Mouse (Mus musculus) c-Kit-positive CD71-negative TER-119-negative erythroid progenitor cells, embryonic 14.5 days (primary cell): ENCODE data around the gene Erbb4.

Source experiments
- DNase-seq: peaks from one replicate; pipeline ENCODE4 v3.0.0-alpha.2; 2013; ENCODE audit warnings: low read depth

Erbb4 gene

DNA sequence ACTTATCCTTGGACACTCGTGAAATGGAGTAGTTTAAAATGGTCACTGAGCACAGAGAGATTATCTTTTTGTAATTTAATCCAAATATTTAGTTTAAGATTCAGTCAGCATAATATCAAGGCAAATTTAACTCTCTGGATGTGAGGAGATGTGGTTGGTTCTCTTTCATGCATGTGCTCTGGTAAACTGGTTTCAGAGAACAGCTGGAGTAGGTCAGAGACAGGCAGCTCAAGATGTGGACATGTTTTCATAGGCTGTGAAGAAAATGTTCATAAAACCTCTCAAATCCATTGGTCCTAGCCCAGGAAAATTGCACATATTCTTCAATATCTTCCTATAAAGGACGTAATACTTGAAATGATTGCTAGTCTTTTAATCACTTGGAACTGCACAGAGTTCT lies 590.0 kb downstream of the Erbb4 start:
- no peak for DNase-seq

DNA sequence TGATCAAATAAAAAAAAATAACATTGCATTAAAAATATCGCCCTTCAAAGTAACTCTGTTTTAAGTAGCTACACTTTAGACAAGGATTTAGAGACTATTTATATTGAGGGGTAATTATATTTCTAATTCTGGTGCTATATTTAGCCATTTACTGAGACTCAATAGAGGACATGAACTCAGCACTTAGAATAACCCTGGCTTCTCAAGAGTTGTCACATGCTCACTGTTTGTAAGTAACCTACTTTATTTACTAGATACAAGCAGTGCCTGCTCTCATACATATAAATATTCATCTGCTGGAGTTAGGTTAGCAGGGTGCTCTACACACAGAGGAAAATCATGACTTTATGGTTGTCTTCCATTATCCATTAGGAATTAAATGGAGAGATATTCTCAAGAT lies 604.0 kb downstream of the Erbb4 start:
- DNase-seq: no peak

DNA sequence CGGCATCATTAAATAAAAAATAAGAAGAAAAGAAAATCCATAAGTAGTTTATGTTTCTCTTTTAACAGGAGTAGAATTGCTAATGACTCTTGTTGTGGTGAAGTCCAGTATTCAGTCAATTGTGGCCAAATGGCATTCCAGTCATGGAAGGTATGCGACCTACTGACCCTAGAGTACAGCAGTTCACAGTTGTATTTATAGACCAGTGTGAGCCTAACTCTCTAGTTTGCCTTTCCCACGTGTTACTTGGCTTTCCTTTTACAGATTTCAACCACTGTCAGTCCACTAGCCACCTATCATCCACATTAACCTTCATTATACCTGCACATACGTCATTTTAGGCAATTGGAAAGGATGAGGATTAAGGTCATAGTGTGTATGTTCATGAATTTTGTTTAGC lies 606.3 kb downstream of the Erbb4 start:
- DNase-seq: no peak

DNA sequence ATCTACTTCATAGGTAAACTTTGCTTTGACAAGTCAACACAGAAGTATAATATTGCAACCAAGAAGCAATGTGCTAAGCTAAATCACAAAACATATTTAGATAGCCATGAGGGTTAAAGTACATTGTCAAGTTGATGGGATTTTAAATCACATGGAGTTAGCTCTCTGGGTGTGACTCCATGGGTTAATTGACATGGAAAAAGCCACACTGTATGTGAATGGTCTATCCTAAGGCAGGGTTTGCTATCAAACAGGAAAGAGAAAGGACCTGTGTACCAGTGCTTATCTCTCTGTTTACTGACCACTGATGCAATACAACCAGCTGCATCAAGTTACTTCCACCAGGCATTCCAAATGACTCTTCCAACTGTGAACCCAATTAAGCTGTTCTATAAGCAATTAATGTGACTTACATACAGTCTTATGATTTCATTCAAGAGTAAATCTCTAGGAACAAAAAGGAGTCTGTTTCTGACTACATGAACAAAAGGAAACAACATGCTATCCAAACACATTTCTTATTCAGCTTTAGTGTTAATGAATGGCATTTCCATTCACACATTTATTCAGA lies 641.4 kb downstream of the Erbb4 start:
- no peak for DNase-seq

DNA sequence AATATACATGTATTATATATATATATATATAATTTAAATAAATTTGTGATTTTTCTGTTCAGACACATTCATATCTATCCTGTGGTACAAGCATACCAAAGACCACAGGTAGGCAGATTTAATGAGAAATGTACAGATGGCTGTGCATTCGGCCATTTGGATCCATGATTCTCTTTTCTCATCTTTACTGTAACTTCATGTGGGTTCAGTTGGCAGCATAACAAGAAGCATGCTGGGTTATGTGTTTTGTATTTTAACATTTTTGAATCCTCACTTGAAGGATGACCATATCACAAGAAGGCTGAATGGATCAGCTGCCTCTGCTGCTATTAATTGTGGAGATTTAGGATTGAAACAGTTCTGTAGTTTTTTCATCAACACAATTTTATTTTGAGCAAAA lies 656.6 kb downstream of the Erbb4 start:
- no peak for DNase-seq

DNA sequence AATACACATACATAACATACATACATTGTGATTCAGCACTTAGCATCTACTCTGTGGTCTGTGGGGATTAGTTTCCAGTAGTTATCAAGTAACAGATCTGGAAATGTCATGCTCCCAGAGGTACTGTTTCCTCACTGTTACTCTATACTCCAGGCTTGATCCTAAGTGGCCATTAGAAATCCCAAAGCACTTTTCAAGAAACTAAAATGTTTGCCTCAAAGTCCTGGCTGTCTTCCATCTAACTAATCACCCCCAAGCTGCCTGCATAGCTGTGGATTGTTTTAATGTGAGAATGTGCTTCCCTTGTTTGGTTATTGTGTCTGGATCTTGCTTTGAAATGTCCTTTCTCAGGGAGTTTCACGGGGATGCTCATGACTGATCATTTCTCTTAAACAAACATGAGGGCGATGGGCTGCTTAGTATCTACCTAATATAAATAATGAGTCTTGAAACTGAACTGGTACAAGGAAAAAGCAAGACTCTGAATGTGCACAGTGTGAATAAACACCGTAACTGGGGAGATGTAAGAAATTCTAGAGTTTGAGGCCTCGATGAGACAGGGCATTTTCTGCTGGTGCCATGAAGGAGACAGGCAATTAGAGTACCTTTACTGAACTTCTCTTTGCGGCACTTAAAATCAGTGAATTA lies 683.4 kb downstream of the Erbb4 start:
- DNase-seq: no peak

DNA sequence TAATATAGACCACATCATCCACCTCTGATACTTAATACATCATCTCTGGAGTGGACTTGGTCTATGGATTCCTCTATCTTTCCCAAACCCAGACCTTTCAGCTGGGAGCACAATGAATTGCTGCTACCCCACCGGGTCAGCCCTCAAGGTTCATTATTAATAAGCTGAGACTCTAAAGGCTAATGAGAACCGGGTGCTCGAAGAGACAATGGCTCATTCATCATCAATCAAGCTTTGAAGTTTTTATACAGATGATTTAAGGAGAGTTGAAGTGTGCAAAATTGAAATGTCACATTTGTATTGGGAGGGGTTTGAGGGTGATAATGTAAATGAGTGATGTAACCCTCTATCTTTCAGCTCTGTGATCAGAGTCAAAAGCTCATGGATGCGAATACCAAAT lies 706.7 kb downstream of the Erbb4 start:
- DNase-seq: no peak

DNA sequence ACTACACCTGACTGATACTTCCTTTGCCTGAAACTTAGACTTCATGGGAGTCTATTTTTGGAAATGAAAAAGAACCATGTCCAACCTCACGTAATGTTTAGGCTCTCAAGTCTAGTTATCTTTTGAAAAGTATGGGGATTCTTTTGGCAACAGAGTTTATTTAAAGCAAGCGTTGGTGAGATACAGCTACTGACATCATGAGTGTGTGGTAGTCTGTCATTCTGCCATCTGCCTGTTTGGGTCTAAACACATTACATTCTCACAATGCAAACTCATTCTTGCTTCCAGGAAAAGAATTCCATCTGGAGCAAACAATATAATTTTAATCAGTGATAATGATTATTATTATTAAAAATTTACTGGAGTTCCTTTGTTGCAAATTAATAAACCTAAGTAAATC lies 736.3 kb downstream of the Erbb4 start:
- no peak for DNase-seq

DNA sequence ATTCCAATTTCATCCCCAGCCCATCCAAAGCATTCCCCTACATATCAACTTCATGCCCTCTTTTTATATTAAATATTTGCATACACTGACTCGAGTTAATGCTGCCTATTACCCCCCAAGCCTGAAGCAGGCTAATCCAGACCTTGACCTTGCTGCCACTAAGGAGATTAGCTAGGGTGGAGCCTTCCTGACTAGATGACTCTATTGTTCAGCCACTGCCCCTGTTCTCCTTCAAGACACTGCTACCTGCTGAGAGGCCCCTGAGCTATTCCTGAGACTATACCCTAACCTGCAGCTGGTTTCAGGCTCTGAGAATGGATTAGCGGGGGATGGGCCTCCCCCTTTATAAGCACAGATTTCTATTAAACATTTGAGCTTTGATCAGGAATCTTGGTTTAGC lies 774.1 kb downstream of the Erbb4 start:
- DNase-seq: no peak

DNA sequence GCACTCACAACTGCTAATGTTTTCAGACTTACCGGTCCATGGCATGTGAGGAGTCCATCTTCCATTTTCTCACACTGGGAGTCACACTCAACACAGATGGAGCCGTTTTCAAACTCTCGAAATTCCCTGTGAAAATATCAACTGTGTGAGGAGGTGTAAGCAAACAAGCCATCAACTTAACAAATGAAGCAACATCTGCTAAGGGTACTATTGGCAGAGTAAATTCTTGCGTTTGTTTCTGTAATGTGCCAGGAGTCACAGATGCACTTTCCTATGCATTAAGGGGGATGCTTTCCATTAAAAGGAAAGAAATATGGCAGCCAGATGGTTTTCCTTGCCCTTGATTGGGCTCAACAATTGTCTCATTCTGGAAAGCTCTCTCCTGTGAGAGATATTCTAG lies 802.0 kb downstream of the Erbb4 start:
- DNase-seq: no peak

DNA sequence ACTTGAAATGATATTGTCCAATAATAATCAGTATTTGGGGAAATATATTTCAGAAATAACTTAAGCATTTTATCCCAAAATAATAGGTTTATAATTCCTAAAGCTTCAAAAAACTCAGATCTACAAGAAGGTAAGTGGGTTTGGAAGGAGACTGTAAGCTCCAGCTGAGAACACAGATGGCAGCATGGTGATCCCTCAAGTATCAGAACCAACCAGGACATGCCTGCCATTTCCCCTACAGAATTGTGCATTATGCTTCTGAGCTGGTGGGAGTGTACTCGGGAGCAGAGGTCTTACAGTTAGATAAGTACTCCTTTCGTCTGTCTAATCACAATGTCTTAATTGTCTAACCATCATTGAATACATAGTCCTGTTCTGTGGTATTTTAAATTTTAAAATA lies 823.4 kb downstream of the Erbb4 start:
- DNase-seq: no peak

DNA sequence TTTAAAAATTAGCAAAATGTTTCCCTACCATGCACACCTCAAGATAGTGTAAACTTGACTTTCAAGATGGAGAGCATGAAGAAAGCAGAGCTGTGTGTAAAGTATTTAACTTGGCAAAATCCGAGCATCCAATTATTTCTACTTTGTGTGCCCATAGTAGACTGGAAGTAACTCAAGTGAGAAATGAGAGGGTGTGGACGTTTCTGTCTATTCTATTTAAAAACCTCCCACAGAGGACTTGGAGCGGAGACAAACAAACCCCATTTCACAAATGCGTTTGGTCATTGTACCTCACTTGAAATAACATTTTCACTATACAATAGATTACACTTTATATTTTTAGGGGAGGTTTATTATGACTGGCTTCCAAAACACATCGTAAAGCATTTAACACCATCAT lies 832.0 kb downstream of the Erbb4 start:
- no peak for DNase-seq

DNA sequence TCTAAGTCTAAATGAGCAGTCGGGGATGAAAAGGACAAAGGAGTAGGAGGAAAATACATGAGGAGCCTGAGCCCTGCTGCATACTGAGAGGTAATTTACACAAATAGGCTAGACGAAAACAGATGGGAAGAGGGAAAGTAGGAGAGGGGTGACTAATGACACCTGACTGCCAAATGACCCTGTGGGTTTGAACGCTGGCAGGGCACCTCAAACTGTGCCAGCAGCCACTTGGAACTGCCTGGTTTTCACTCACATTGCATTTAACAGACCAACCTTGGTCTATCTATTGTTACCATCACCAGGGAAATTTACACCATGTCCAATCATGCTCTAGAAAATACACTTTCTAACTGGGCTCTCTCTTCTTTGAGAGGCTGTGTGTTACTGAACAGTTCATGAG lies 929.3 kb downstream of the Erbb4 start:
- no peak for DNase-seq

DNA sequence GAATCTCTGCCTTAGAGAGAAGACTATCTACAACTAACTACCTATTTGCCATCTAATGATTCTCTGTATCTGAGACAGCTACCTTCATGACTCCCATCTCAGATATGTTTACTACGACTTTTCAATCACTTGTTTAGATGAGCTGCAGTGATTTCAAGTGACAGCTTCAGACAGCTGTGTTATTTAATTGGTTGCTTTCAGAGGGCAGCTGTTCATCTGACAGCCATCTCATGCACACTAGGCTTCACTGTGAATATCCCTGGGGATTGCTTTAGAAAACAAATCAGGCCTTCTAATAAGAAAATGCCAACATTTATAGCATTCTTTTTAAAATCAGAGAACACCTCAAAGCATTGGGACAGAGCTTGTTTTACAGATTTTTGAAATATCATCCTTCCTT lies 952.6 kb downstream of the Erbb4 start:
- no peak for DNase-seq

DNA sequence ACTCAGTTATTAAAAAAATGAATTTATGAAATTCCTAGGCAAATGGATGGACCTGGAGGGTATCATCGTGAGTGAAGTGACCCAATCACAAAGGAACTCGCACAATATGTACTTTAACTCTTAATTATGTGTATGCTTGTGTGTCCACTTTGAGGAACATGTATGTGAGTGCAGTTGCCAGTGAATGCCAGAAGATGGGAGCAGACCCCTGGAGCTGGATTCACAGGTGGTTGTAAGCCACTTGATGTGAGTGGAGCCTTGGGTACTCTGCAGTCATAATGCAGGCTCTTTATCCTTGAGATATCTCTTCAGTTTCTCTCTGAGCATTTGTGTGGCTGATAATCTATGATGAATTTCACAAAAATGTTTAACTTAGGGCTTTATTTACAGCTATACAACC lies 957.3 kb downstream of the Erbb4 start:
- DNase-seq: no peak

DNA sequence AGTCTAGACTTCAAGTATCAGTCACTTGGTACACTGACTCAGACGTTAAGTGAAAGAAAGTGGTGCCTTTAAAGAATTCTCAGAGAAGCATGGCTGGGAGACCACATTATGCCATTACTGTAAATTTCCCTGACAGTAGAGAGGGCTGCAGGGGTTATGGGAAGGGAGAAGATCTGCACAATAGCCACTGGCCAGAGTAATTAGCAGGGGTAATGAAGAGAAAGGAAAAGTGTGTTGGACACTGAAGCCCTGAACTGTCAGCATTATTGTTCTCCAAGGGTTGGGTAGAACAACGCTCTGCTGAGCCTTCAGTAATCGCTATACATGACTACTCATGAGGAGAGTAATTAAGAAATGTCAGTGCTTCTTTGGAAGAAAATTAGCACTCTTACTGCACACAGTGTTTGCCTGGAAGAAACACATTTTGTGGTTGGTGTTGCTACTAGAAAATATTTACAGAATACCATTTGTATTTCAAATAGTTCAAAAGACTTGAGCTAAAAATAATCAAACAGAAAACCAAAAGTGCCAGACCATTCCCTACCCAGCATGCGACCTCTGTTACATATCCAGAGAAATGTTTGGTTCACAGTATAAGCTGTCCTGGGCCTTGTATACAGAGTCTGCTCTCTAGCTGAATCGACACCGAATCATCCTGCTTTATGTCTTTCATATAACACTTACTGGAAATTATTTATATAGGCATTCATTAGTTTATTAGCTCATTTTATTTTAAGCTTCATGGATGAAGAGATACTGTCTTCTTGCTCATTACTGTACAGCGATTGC lies 965.1 kb downstream of the Erbb4 start:
- DNase-seq: no peak

DNA sequence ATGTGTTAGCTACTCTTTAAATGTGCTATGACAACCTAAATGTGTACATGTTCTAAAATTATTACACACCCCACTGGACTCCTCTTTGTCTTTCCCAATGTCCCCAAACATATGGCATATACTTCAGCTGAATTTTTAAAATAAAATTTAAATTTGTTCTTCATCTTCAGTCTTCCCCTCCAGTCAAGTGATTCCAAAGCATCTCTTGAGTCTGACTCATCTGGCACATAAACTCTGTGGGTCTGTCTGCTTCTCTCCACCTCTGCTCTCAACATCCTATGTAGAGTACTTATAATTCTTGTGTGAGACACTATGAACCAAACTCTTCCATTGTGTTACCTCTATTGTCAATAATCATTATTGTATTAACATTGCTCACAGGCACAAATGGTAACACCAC lies 972.9 kb downstream of the Erbb4 start:
- no peak for DNase-seq

DNA sequence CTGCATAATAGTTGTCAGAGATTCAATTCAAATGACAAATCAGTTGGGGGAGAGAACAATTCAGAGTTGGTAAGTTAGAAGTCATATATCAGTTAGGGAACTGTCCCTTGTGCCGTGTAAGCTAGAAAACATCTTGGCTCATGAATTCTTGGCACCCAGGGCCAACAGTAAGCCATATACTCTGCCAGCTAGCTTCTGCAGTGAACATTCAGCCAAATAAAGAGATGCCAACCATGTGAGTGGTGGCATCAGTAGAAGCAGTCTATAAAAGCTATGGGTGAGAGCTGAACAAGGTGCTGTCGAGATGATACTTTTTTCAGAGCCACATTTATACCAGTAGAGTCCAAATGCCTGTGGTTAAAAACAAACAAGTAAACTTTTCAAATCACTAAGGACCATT lies 973.4 kb downstream of the Erbb4 start:
- DNase-seq: no peak

DNA sequence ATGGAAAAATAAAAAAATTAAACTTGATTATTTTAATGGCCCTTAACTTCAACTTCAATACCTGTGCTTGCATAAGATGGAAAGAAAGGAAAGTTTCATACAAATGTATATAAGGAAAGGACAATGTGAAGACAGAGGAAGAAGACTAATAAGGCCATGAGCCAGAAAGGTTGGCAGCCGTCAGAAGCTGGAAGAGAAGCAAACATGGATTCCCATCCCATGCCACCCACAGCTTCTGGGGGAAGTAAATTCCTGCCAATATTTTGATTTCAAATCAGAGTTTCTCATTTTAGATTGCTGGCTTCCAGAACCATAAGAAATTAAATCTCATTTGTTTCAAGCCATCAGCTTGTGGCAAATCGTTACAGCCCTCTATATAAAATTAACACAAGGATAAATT lies 984.3 kb downstream of the Erbb4 start:
- no peak for DNase-seq

DNA sequence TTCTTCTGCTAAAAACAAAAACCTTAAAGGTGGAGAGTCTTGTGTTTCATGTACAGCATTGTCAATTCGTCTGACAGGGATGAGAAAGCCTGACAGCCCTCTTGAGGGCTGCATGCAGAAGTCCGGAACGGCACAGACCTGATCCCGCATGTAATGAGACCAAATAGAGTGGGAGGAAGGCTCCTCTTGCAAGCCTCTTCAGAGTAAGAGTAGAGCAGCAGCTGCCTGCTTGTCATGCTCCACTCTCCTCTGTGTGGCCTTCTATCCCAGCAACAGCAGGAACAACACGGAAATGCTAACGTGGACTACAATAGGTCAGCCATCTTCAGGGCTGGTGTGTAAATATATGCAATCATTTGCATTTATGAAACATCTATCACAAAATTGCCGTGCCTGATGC lies 987.5 kb downstream of the Erbb4 start:
- no peak for DNase-seq

DNA sequence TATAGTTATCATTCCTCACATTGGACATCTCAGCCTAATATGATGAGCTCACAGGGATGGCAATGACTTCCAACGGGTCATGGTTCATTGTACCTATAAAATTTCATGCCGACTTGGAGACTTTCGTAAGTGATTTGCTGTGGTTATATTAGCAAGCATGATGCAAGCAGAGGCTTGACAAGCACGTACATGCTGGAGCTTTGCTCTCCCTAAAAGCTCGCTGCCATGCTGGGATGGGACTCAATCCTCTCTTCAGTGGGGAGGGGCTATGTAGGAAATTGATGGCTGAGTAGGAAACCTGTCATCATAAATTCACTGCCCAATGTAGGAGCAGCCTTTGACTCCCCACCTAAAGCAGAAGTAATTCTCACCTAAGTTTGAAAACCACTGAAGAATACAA lies 992.1 kb downstream of the Erbb4 start:
- DNase-seq: no peak

DNA sequence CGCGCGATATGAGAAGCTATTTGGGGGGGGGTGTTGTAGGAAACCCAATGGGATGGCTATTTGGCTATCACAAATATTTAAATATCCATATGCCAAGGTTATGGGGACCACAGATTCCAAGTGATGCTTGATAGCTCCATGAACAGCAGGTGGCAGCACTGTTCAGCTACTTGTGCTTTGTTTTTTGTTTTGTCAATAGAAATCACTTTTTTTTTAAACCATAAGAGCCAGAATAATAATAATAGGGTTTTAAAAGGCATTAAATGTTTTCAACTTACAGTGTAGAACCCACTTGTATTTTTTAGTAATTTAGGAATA lies 1001.4 kb downstream of the Erbb4 start:
- no peak for DNase-seq

DNA sequence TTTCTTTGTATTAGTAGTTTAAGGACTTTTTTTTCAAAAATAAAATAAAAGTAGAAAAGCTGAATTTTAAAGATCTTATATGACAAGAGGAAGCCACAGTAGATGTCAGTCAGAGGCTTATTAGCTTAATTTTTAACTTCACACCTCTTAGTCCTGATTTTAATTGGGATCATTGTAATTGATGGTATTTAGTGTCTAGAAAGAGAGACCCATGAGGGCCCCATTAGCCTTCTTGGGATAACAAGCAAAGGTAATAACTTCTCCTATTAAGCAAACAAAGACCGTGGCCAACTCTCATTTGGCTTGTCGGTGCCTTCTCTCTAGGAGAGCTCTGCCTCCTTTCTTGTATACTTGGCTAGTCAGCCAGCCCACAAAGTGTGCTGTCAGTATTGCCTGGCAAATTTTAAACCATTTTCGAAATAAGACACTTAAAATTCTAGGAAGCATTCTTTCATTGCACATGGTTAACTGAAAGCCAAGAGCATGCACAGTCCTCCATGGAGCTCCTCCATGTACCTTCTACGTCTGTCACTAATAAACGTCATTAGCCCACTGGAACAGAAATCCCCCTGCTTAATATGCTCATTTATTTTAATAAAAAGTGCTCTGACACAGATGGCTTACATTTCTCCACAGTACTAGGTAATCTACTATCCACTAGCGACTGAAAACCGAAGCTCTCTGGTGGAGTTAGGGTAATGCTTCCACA lies 1001.9 kb downstream of the Erbb4 start:
- no peak for DNase-seq
